Mouse (Mus musculus) thymus, postnatal 4 days (tissue): Measurements from ENCODE around the gene Smim11.

ENCODE experiments used
- DNase-seq: peaks from one replicate; pipeline ENCODE4 v3.0.0; 2021

Smim11 gene

GRCm38 (mm10) chr16:92300649-92301411 is at the start of gene Smim11:
Gene Smim11 (plus strand): TSS chr16:92301286.
- DNase-seq = peak; percentile 95

GRCm38 (mm10) chr16:92254316-92254715 is 46.8 kb upstream of the Smim11 start:
- DNase-seq = no peak

GRCm38 (mm10) chr16:92267861-92268260 is 33.2 kb upstream of the Smim11 start:
- DNase-seq = no peak

- no peak for DNase-seq
Observed at GRCm38 (mm10) chr16:92274516-92274915, 26.6 kb upstream of the Smim11 start.

GRCm38 (mm10) chr16:92275526-92275925 is 25.6 kb upstream of the Smim11 start:
- DNase-seq = no peak

GRCm38 (mm10) chr16:92282671-92283070 is 18.4 kb upstream of the Smim11 start:
- DNase-seq = no peak

- no peak for DNase-seq
Observed at GRCm38 (mm10) chr16:92285068-92285467, 16.0 kb upstream of the Smim11 start.

GRCm38 (mm10) chr16:92286609-92287008 is 14.5 kb upstream of the Smim11 start:
- peak; percentile 89 for DNase-seq

GRCm38 (mm10) chr16:92288778-92289177 is 12.3 kb upstream of the Smim11 start:
- no peak for DNase-seq

GRCm38 (mm10) chr16:92290045-92290444 is 11.0 kb upstream of the Smim11 start:
- DNase-seq = no peak

GRCm38 (mm10) chr16:92292101-92292500 is 9.0 kb upstream of the Smim11 start, which contains the start of gene Kcne2:
Gene Kcne2 (plus strand): TSS chr16:92292389.
- no peak for DNase-seq

GRCm38 (mm10) chr16:92294267-92294970 is 6.7 kb upstream of the Smim11 start:
- no peak for DNase-seq

- no peak for DNase-seq
Observed at GRCm38 (mm10) chr16:92295328-92295727, 5.8 kb upstream of the Smim11 start.

- no peak for DNase-seq
Observed at GRCm38 (mm10) chr16:92301412-92301806, 323 bp downstream of the Smim11 start.

- DNase-seq = no peak
Observed at GRCm38 (mm10) chr16:92301989-92302388, 903 bp downstream of the Smim11 start.

- peak; percentile 30 for DNase-seq
Observed at GRCm38 (mm10) chr16:92302506-92302905, 1.4 kb downstream of the Smim11 start.

- peak; percentile 68 for DNase-seq
Observed at GRCm38 (mm10) chr16:92305519-92305918, 4.4 kb downstream of the Smim11 start.

- no peak for DNase-seq
Observed at GRCm38 (mm10) chr16:92307947-92308346, 6.9 kb downstream of the Smim11 start.

GRCm38 (mm10) chr16:92309126-92309525 is 8.0 kb downstream of the Smim11 start:
- no peak for DNase-seq

- peak; percentile 51 for DNase-seq
Observed at GRCm38 (mm10) chr16:92313953-92314741, 13.1 kb downstream of the Smim11 start.

- DNase-seq = no peak
Observed at GRCm38 (mm10) chr16:92316049-92316738, 15.1 kb downstream of the Smim11 start.

GRCm38 (mm10) chr16:92319353-92320109 is 18.4 kb downstream of the Smim11 start:
- DNase-seq = peak; percentile 96
